Mouse (Mus musculus) erythroblast, embryonic 14.5 days (primary cell): ENCODE results near the gene Zbtb46. TPM values are rescaled to one million over a fixed set of nuclear protein-coding genes. Genes with fewer than 3 reads are reported as not detected.

Experiments used
- H3K27me3 ChIP-seq: 2 replicates; pipeline ENCODE4 v1.6.1; 2012; ENCODE audit warnings: inconsistent platforms; ENCODE audit not compliant: control insufficient read depth
- H3K36me3 ChIP-seq: 2 replicates; pipeline ENCODE4 v1.6.1; 2012; ENCODE audit warnings: mild to moderate bottlenecking, inconsistent platforms; ENCODE audit not compliant: control insufficient read depth
- H3K4me1 ChIP-seq: 2 replicates; pipeline ENCODE4 v1.6.1; 2012; ENCODE audit warnings: inconsistent platforms; ENCODE audit not compliant: control insufficient read depth
- H3K4me3 ChIP-seq: replicated peaks from 2 replicates; pipeline ENCODE3; 2012; ENCODE audit warnings: moderate library complexity, mild to moderate bottlenecking, inconsistent platforms
- H3K9me3 ChIP-seq: 2 replicates; pipeline ENCODE4 v1.6.1; 2012; ENCODE audit warnings: low read length, inconsistent platforms, mixed read lengths; ENCODE audit not compliant: control insufficient read depth
- GATA1 ChIP-seq: IDR thresholded peaks from 2 replicates; pipeline ENCODE4 v1.6.1; 2012; ENCODE audit warnings: low read length, inconsistent platforms, mixed read lengths
- TAL1 ChIP-seq: IDR thresholded peaks from 3 replicates; pipeline ENCODE4 v1.6.1; 2012; ENCODE audit warnings: low read length, inconsistent platforms, mixed read lengths
- polyA plus RNA-seq: library from polyadenylated mRNA; stranded (reverse); fragments of >175 nt; gene quantifications from 2 replicates; pipeline ENCODE4 v1.2.3, GENCODE M21; 2012

The Zbtb46 gene
- polyA plus RNA-seq, 1 experiment, result 0.26 TPM

- Histone ChIP-seq H3K4me3 (no peak overlapping the region), H3K9me3 (no peaks in the 10 kb centered on the region), H3K27me3 (no peaks in the 10 kb centered on the region), H3K4me1 (peaks cover 38% of the 10 kb centered on the region), H3K36me3 (peaks cover 54% of the 10 kb centered on the region)
- TF ChIP-seq TAL1, result no peak
- TF ChIP-seq GATA1, result no peak
Measured at GRCm38 (mm10) chr2:181413141-181413540, 46.1 kb downstream of the Zbtb46 start.

GRCm38 (mm10) chr2:181410760-181411473 is 48.3 kb downstream of the Zbtb46 start:
- Histone ChIP-seq H3K27me3 (no peaks in the 10 kb centered on the region), H3K4me1 (peaks cover 23% of the 10 kb centered on the region), H3K36me3 (peaks cover 60% of the 10 kb centered on the region), H3K9me3 (no peaks in the 10 kb centered on the region), H3K4me3 (no peak overlapping the region)
- TF ChIP-seq TAL1 (no peak), GATA1 (no peak)

DNA sequence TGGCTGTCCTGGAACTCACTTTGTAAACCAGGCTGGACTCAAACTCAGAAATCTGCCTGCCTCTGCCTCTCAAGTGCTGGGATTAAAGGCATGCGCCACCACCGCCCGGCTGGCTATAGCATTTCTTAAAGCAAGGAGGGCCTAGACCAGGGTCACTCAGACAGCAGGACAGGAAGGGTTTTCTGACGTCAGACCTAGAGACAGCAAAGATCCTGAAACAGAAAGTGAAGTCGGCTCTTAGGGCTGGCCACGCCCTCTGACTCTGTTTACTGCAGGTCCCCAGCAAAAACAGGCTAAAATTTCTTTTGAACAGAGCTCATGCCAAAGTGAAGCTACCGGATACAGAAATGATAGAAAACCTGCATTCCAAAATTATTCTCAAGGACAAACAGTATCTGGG is 49.6 kb downstream of the Zbtb46 start:
- Histone ChIP-seq H3K9me3 (no peaks in the 10 kb centered on the region), H3K4me3 (no peak overlapping the region), H3K27me3 (no peaks in the 10 kb centered on the region), H3K4me1 (peaks cover 22% of the 10 kb centered on the region), H3K36me3 (peaks cover 57% of the 10 kb centered on the region)
- TF ChIP-seq TAL1, result no peak
- no peak for TF ChIP-seq GATA1

GRCm38 (mm10) chr2:181403722-181404121 is 55.5 kb downstream of the Zbtb46 start:
- TF ChIP-seq TAL1 (no peak), GATA1 (no peak)

GRCm38 (mm10) chr2:181401497-181401896 is 57.7 kb downstream of the Zbtb46 start:
- H3K27me3 ChIP-seq, result no peaks in the 10 kb centered on the region
- TF ChIP-seq TAL1 (no peak), GATA1 (no peak)
- H3K4me1 ChIP-seq, result peaks cover 20% of the 10 kb centered on the region
- no peak overlapping the region for H3K4me3 ChIP-seq
- no peaks in the 10 kb centered on the region for H3K9me3 ChIP-seq
- H3K36me3 ChIP-seq, result peaks cover 45% of the 10 kb centered on the region

More at GRCm38 (mm10) chr2:181403722-181404121, 55.5 kb downstream of the Zbtb46 start:
- peaks cover 20% of the 10 kb centered on the region for H3K4me1 ChIP-seq
- H3K27me3 ChIP-seq, result no peaks in the 10 kb centered on the region
- no peaks in the 10 kb centered on the region for H3K9me3 ChIP-seq
- peaks cover 55% of the 10 kb centered on the region for H3K36me3 ChIP-seq
- no peak overlapping the region for H3K4me3 ChIP-seq

- no peaks in the 10 kb centered on the region for H3K27me3 ChIP-seq
- peaks cover 55% of the 10 kb centered on the region for H3K36me3 ChIP-seq
- peaks cover 11% of the 10 kb centered on the region for H3K4me1 ChIP-seq
- TF ChIP-seq TAL1 (no peak), GATA1 (no peak)
- H3K9me3 ChIP-seq, result no peaks in the 10 kb centered on the region
- H3K4me3 ChIP-seq, result no peak overlapping the region
Measured at GRCm38 (mm10) chr2:181397207-181397761, 61.9 kb downstream of the Zbtb46 start.

DNA sequence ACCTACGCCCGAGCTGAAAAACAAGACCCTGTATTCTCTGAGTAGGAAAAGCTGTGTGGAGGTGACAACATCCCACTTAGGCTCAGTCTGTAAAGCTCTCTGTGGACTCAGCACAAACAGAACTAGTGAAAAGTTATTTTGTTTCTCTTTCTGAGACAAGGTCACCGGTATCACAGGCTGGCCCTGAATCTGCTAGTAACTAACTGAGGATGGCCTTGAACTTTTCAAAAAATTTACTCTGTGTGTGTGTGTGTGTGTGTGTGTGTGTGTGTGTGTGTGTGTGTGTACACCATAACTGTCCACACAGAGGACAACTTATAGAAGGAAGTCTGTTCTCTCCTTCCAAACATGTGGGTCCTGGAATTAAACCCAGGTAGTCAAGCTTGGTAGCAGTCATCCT is 65.1 kb downstream of the Zbtb46 start:
- Histone ChIP-seq H3K9me3 (no peaks in the 10 kb centered on the region), H3K27me3 (no peaks in the 10 kb centered on the region), H3K4me3 (no peak overlapping the region), H3K4me1 (no peaks in the 10 kb centered on the region; the same call in 1 of the 2 replicates), H3K36me3 (peaks cover 75% of the 10 kb centered on the region)
- TF ChIP-seq TAL1, result no peak
- TF ChIP-seq GATA1, result no peak

DNA sequence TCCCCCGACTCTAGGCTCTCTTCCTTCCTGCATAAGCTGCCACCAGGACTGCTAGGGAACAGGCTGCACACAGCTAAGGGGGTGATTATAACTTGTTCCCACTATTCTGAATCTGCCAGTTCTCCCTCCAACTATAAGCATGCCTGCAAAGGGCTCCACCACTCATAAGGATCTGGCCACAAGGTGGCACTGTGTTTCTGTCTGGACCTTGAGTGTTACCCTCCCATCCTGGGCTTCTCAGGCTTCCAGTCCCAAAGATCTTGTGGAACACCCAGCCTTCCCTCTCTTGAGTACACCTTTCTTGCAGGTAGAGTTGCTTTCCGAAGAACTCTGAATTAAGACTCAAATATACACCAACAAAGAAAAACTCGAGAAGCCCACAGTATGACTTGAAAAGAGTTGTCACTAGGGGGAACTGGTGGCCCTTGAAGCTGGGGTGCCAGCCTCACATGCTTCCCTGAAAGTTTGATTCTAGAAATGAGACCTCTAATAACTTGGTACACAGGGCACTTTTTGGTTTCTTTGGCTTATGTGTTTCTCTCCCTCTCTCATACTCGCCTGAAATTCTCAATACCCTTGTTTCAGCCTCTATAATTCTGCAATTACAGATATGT is 66.5 kb downstream of the Zbtb46 start:
- peaks cover 77% of the 10 kb centered on the region for H3K36me3 ChIP-seq
- no peaks in the 10 kb centered on the region for H3K27me3 ChIP-seq
- H3K4me1 ChIP-seq, result no peaks in the 10 kb centered on the region
- H3K4me3 ChIP-seq, result no peak overlapping the region
- TF ChIP-seq TAL1 (no peak), GATA1 (no peak)
- H3K9me3 ChIP-seq, result no peaks in the 10 kb centered on the region

GRCm38 (mm10) chr2:181391541-181391940 is 67.7 kb downstream of the Zbtb46 start:
- no peaks in the 10 kb centered on the region for H3K27me3 ChIP-seq
- H3K36me3 ChIP-seq, result peaks cover 82% of the 10 kb centered on the region

More at GRCm38 (mm10) chr2:181391541-181391940, 67.7 kb downstream of the Zbtb46 start:
- no peak overlapping the region for H3K4me3 ChIP-seq
- no peaks in the 10 kb centered on the region for H3K4me1 ChIP-seq
- TF ChIP-seq TAL1, result no peak
- no peak for TF ChIP-seq GATA1
- no peaks in the 10 kb centered on the region for H3K9me3 ChIP-seq
